Mouse (Mus musculus): Measurements from ENCODE around the gene Tshb.
A peak's percentile ranks its signal among the peaks of the same experiment; 100 is the strongest.

The Tshb gene

DNA sequence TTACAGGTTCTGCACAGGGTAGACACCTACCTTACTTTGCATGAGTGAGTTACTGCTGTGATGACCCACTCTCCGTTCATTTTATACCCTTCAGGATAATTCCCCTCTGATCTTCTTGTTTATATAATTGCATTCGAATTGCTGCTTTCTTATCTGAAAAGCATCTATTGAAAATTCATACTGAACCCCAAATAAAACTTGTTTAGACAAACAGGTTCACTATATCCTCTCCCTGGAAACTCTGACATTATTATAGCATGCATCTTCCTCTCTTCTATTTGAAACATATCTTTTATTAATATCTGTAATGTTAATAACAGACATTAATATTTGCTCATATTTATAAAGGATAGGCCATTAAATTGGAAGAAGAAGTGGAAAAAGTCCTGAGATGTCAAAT lies at the start of gene Tshb:
TSS of gene Tshb (minus strand) at position 101 of the 400 bp plus-strand sequence.
- no peak for DNase-seq (ENCODE audit: low read depth, low spot score)

DNA sequence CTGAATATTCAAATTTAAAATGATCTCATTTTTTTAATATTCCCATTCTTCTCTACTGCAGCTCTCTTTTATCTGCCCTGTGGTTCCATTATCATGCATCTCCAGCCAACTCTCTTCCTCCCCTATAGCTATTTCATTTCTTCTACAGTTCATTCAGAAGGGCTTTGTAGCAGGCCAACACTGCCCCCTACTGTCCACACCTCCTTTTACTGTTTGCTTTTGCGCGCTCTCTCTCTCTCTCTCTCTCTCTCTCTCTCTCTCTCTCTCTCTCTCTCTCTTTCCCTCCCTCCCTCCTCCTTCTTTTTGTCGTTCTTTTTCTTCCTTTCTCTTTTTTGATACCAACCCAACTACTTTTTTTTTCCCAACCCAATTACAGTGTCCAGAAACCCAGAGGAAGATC lies 21.4 kb upstream of the Tshb start:
- DNase-seq (ENCODE audit: low read depth, low spot score) = peak; percentile 81

DNA sequence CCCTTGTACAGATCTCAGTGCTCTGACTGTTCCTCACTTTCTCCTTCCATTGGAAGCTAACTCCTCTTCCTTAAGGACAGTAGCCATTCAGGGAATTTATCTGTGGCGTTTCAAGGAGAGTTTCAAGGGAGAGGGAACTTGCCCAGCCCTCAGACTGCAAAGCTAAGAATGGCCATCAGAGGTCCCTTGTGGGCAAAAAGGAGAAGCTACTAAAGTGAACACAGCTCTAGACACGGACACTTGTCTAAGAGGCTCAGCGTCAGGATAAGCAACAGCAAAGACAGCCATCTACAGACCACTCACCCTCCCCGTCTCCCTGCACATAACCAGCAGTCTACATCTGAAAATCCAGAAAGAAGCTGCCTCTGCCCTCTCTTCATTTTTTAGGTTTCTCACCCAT lies 4.9 kb upstream of the Tshb start:
- DNase-seq (ENCODE audit: low read depth, low spot score) = no peak

DNA sequence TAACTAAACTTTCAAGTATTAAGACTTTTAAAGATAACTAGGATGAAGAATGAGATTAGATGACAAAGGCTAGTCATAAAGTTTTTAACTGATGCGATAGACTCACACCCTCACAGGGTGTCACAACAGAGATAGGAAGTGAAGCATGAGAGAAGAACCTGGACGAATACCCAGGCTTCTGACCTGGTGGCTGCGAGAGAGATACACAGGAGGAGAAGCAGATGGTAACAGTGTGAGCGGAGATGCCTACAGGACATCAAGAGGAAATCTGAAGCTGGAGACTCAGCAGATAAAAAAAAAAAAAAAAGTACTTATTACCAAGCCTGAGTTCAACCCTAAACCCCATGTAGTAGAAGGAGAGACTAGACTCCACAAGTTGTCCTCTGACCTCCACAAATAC lies 9.5 kb downstream of the Tshb start:
- no peak for DNase-seq (ENCODE audit: low read depth, low spot score)

DNA sequence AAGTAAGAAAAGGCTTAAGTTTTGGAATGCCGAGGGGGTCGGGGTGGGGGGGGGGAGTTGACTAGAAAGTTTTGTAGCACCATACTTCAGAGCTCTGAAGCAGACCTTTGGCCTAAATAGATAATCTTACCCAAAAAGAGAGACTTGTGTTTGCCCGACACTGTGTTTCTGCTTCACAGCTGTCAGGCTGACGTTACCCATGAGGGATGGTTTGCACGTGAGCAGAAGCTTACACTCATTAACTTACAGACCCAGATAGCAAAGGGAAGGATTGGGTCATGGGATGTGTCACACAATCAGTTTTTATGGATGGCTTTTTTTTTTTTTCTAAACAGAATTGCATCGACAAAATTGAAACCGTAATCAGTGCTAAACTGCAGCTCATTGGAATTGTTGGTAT lies 17.7 kb downstream of the Tshb start:
- DNase-seq (ENCODE audit: low read depth, low spot score) = no peak

DNA sequence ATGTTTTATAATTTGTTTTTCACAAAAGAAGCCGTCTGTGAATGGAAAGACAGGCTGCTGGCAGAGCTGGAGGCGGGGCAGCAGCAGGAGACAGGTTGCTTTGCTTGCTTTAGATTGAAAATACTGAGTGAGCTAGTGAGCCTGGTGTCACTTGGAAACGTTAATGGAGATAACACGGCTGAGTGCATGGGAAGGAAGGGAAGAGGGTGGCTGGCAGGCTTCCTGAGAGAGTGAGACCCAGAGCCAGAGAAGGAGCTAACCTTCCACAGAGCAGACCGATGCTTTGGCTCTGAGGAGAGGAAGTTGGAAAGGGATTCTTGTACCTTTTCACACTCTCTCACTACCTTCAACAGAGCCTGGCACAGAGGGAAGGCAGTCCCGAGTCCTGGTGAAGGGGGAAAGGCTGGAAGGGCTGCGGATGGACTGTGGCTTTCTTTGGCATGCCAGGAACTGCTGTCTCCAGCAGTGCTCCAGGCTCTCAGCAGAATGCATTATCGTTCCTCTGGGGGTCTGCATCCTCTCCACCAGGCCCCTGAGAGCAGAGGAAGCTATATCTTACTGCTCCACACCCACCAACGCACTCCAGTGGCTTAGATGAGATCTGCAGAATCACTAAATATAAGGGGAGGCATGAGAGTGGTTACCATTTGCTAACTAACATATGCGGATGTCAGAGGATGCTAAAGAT lies 18.7 kb downstream of the Tshb start:
- DNase-seq (ENCODE audit: low read depth, low spot score) = no peak

DNA sequence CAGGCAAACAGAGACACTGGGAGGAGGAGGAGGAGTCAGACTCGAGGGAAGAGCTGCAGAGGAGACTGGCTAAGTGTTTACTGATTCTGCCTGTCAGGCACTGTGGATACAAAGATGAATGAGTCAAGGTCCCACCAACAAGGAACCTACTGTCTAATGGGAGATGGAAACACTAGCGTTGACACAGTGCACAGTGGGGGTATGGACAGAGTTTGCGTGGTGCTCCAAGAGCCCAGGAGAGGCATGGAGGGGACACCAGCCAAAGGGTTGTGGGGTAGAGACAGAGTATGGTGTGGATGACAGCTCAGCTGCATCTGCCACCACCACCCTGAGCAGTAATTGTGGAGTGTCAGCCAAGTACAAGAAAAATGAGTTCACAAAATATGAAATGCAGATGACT lies 20.1 kb downstream of the Tshb start:
- DNase-seq (ENCODE audit: low read depth, low spot score) = no peak

DNA sequence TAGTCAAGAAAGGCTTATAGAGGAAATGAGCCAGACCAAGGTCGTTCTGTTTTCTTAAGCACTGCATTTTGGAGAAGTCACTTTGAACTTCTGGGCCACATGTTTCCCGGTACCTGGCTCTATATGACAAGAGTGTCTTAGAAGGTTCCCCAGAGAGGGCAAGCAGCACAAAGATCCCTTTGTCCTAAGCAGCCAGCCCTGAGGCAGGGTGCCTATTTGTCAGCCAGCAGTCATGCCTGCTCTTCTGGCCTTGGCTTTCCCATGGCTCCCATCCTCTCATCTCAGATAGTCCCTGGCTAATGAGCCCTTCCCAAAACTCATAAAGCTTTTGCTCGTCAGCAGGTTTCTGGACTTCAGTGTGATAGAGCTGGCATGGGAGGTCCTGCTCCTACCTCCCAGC lies 22.3 kb downstream of the Tshb start:
- DNase-seq (ENCODE audit: low read depth, low spot score) = no peak

DNA sequence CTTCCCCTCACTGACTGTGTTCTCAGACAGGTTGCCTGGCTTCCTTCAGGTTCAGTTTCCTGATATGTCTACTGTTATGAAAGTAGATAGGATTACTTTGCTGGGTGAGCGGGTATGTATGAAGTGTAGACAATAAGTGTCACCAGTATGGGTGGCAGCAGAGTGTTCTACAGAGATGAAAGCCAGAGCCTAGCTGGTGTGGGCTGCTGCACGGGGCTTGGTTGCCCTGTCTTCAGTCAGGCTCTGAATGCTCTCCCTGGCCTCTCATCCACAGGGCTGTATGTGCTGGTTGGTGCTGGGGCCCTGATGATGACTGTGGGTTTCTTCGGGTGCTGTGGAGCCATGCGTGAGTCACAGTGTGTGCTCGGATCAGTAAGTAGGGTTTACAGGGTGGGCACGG lies 25.5 kb downstream of the Tshb start:
- no peak for DNase-seq (ENCODE audit: low read depth, low spot score)

DNA sequence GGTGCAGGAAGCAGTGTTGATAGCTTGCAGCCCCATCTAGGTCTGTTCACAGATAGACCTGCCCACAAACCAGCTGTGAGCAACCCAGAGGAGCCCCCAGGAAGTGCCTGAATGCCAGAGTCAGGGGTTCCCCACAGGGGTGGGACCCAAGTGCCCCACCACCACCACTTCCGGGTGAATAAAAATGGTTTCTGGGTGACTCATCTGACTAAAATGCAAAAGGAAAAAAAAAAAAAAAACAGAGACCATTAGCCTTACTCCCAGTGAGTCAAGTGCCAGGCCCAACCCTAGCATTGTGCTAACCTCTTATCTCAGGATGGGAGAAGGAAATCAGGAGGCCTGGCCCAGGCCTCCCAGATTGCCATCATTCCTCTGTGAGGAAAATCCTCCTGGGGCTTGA lies 26.7 kb downstream of the Tshb start:
- DNase-seq (ENCODE audit: low read depth, low spot score) = peak; percentile 75

DNA sequence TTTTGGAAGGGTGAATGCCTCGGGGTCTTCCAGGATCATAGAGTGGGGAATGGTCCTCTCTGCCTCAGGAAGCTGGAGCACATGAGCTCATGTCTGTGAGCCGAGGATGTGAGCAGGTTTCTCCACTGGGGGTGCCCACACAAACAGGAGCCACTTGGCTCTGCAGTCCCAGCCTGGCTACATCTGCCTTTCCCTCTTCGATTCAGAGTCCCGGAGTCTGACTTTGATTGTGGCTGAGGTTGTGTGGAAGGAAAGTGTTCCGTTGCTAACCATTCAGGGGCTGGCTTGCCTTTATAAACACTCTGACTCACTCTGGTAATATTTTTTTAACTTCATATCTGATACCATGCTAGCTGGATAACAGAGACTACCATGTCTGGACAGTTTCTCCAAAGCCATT lies 30.1 kb downstream of the Tshb start:
- no peak for DNase-seq (ENCODE audit: low read depth, low spot score)

DNA sequence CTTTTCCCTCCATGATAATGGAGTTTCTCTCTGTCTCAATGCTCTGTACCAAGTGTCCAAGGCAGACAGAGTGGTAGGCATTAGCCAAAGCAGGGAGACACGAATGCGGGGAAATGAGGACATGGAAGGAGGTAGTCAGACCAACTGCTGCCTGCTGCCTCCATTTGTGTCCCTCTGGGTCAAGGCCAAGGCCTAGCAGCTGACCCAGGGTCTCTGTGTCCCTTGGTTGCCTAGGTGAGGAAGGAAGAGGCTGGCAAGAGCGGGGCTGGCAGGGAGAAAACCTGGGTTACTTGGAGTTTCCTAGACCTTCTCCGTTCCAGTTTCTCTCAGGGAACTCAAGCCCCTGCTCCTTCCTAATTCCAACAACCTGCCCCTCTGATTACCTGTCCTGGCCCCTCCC lies 30.5 kb downstream of the Tshb start:
- DNase-seq (ENCODE audit: low read depth, low spot score) = no peak

DNA sequence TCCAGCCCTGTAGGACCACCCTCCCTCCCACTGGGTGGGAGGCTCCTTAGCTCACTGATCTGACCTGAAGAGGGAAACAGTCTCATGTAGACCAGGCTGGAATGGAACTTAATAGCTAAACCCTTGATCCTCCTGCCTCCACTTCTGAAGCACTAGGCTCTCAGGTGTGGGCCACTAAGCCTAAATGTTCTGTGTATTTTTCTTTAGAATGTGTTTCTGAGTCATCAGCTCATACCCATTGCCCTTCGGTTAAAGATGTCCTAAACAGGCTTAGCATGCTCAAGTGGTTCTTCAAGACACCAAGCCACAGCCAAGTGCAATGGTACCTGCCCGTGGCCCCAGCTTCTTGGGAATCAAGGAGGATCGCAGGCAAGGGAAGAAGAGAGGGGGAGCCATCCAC lies 31.0 kb downstream of the Tshb start:
- no peak for DNase-seq (ENCODE audit: low read depth, low spot score)

DNA sequence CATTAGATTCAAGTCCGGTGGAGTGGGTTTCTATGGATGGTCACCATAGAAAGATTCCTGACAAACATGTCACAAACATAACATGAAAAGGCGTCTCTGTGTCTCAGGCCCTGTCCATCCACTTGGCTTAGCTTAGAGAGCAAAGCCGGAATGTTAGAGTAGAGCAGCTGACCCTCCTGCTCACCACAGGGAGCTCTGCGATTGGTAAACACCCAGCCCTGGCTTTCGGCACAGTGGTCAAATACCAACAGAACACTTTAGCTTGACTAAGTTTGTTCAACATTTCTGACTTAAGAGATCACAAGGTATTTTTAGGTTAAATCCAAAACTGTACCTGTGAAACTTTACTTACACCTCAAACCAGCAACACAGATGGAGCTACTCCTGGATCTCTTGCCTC lies 31.4 kb downstream of the Tshb start:
- no peak for DNase-seq (ENCODE audit: low read depth, low spot score)

DNA sequence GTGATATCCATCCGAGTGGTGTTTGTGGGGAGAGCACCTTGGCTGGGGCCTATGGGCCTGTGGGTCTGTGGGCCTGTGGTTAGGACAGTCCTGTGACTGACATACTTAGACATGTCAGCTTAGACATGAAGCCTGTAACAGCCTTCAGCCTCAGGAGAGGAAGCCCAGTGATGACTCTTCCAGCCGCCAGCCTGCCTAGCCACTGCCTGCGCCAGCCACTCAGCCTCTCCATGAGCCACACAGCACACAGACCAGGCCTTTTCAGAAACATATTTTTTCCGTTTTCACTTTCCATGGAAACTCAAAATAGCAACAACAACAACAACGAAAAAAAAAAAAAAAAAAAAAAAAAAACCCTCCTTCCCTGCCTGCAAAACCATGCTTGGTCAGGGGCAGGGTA lies 33.8 kb downstream of the Tshb start:
- peak; percentile 31 for DNase-seq (ENCODE audit: low read depth, low spot score)

DNA sequence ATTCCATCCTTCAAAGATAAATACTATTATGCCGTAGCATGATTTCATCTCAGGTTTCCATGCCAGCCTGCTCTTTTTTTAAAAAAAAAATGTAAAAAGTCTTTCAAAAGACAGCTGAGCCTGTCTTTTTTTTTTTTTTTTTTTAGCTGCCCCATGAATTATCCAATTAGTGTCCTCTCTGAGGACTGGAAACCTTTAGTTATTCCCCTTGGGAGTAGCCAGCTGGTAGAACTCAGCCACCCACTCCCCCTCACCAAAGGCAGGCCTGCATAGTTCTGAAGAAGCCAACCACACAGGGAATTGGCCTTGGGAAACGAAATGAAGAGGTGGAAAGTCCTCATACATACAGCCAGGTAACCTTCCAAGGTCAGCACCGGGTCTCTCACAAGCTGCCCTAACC lies 34.5 kb downstream of the Tshb start:
- DNase-seq (ENCODE audit: low read depth, low spot score) = no peak

DNA sequence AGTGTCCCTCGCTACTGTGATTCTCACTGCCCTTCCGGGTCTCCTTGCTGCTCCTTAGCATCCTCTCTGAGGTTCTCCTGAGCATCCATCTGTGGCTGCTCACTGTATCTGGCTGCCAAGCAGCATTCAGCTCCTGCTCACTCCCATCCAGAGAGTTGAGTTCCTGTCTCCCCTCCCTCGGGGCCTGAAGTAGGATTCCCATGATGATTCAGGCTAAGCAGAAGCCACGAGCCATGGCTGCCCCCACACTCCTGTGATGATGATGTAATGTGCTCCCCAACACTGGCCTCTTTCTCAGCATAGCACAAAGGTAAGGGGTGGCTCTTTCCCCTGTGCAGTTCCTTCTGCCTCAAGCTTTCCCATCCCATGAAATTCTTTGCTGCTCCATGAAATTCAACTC lies 36.3 kb downstream of the Tshb start:
- DNase-seq (ENCODE audit: low read depth, low spot score) = no peak

DNA sequence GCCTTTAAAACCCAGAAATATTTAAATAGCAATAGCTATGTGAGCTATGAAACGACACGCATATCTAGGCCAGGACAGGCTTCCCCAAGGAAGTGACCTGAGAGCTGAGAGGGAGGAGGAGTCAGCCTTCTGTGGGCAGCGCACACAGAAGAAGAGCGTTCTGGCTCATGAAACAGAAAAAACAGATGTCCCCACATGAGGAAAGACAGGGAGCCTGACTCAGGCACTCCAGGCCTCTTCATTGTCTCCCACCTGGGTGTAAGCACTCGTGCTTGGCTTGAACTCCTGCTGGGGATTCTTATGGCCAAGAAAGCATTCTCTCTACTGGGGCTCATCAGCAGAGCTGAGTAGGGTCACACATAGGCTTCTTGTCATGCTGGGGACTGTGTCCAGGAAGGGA lies 37.9 kb downstream of the Tshb start:
- no peak for DNase-seq (ENCODE audit: low read depth, low spot score)

DNA sequence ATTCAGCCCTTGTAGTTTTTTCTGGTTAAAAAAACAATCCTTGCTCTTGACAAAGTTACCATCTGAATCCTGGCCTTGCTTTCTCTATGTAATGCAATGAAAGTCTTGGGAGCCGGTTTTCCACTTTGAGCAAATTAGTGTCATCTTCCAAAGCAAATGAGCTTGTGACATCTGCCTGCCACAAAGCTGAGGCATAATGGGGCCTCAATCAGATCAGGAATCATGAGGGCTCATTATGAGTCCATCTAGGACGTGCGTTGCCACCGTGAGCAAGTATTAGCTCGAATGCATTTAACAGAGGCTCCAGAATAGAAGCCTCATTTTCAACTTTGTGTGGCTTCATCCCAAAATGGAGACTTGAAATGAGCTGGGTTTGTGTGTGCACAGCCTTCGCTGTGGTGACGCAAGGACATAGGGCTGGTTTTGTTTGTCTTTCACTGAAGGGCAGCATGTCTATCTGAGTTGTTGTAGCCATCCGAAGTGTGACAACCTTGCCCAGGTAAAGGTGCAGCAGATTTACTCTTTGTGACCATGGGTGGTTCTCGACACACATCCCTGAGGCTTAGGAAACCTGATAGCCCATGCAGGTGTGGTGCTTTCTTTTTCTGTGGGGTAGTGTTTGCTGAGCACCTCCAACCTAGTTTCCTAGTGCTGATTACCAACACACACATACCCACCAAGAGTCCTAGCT lies 38.6 kb downstream of the Tshb start:
- DNase-seq (ENCODE audit: low read depth, low spot score) = no peak

DNA sequence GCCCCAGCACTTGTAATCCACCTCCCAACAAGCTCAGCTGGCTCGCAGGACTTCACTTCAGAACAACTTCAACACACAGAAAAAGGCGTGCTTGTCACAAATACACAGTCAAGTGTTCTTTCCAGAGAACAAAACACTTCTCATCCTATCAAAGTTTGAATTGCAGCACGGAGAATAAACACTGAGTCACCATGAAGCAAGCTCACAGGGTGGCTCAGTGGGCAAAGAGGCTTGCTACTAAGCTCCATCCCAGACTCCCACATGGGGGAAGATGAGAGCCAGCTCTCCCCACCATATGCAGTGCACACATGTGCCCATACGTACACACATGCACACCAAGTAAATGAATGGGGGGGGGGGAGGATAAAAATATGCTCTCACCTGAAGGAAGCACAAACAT lies 39.3 kb downstream of the Tshb start:
- DNase-seq (ENCODE audit: low read depth, low spot score) = no peak

DNA sequence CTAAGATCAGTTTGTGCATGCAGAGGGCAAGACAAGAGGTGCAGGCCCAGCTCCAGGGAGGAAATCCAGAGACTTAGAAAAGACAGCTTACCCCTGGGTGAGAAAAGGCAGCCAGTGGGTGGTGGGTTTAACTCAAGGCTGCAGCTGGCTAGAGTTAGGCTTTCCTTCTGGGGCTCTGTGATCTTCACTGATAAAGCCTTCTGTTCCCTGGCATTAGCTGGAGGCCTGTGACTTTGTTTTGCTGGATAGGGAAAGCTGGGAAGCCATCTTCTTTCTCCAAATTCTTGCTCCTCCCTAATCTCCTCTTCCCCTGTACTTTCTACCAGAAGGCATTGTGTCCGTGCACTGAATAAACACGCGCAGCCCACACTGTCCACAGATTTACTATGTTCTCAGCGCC lies 39.8 kb downstream of the Tshb start:
- no peak for DNase-seq (ENCODE audit: low read depth, low spot score)

DNA sequence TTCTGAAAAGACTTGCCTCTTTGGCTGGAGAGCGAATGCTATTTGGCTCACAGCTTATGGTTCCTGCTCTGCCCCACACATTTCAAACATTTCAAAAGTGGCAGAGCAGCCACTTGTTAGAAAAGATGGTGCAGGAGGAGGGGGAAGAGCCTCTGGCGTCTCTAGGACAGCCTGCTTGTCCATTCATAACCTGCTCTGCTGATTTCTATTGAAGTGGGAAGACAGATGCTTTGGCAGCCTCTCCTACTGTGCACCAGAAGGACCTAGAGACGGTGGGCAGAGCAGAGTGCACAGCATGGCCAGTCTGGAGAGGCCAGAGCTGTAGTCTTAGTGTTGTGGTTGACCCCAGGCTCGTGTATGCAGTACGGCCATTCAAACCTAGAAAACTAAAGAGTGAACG lies 43.6 kb downstream of the Tshb start:
- no peak for DNase-seq (ENCODE audit: low read depth, low spot score)

DNA sequence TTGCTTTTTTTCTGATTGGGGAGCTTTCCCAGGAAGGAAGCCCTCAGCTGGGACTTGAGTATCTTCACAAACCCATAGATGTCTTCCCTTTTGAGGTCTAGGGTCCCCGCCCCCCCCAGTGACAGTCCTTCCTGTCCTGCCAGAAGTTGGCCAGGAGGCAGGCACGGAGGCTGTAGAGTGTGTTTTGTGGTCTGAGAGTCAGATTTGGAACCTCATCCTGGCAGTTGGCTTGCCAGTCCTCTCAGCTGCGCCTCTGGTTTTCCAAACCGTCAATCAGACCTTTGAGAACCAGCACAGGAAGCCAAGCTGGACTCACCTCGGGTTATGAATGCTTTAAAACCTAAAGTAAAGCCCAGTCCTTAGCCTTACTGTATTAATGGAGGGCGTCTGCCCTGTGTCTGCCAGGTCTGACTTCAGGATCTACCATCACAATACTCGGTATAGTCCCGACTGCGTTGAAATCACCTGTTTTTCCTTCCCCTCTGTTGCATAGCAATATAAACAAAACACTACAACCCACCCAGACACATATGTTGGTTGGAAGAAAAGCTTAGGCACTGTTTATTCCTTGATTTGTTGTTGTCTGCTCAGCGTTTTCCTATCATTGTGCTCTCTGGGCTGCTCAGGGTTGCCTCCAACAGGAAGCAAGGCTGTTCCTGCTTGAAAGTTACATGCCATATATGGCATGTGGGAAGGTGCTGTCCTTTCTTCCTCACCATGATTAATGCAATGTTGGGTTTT lies 44.2 kb downstream of the Tshb start:
- DNase-seq (ENCODE audit: low read depth, low spot score) = peak; percentile 51

Measured in CD4-positive helper T cell, adult 2 months (primary cell).